Mouse (Mus musculus) kidney, embryonic 15.5 days (tissue): ENCODE data around the gene Psmd7. TPM values are rescaled to one million over a fixed set of nuclear protein-coding genes. Genes with fewer than 3 reads are reported as not detected.
A peak's percentile ranks its signal among the peaks of the same experiment; 100 is the strongest.

ENCODE experiments used
- ATAC-seq: fragments of 200-750 bp; cut with Nextera tagmentation; replicated peaks from 2 replicates; pipeline ENCODE4 v1.8.0; 2017; ENCODE audit warnings: moderate TSS enrichment; ENCODE audit not compliant: low FRiP score
- H3K27ac ChIP-seq: fragments of 300-500 bp; sonication (generic); 2 replicates; pipeline ENCODE4 v1.5.1; 2015; ENCODE audit warnings: mild to moderate bottlenecking, inconsistent platforms
- H3K27me3 ChIP-seq: fragments of 300-500 bp; sonication (generic); 2 replicates; pipeline ENCODE4 v1.6.1; 2015; ENCODE audit warnings: inconsistent platforms
- H3K36me3 ChIP-seq: fragments of 300-500 bp; sonication (generic); 2 replicates; pipeline ENCODE4 v1.6.1; 2015; ENCODE audit warnings: inconsistent platforms
- H3K4me1 ChIP-seq: fragments of 300-500 bp; sonication (generic); 2 replicates; pipeline ENCODE4 v1.6.1; 2015; ENCODE audit warnings: inconsistent platforms
- H3K4me2 ChIP-seq: fragments of 300-500 bp; sonication (generic); 2 replicates; pipeline ENCODE4 v1.6.1; 2015; ENCODE audit warnings: moderate library complexity, mild to moderate bottlenecking, inconsistent platforms
- H3K4me3 ChIP-seq: fragments of 300-500 bp; sonication (generic); replicated peaks from 2 replicates; pipeline ENCODE4 v1.5.1; 2015; ENCODE audit warnings: mild to moderate bottlenecking, inconsistent platforms
- H3K9ac ChIP-seq: fragments of 300-500 bp; sonication (generic); 2 replicates; pipeline ENCODE4 v1.6.1; 2015; ENCODE audit warnings: mild to moderate bottlenecking, inconsistent platforms
- H3K9me3 ChIP-seq: fragments of 300-500 bp; sonication (generic); replicated peaks from 2 replicates; pipeline ENCODE4 v1.6.1; 2016; ENCODE audit warnings: inconsistent platforms
- WGBS: fragments of 180-500 bp; shearing (Covaris S2); methylation state at CpG from one replicate; pipeline ENCODE4 v1.1.7; 2015; ENCODE audit warnings: mixed read lengths; 5-methylcytosine and 5-hydroxymethylcytosine counted together
- polyA plus RNA-seq: library from polyadenylated mRNA; unstranded; fragments of >200 nt; fragmentation: Nextera tagmentation; extraction: Ambion mirVana; gene quantifications from 2 replicates; pipeline ENCODE4 v1.2.1, GENCODE M21; 2015

Psmd7 gene
- polyA plus RNA-seq, 1 experiment from 2014 or later, result 256 TPM

DNA sequence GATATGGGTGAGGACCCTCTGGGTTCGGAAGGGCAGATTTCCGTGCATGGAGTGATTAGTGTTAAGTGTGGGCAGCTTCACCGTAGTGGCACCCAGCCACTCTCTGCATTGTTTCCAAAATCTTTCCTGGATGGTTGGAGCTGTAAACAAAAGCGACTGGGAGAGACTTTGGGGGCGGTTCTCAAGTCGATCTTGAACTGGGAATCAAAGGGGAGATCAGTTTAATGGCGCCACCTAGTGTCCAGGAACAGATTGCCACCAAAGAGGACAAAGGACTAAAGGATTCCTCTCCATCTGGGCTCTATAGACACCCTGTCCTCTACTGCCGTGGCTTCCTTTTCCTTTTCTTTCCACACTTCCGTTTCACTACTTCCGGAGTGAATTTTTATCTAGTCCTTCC lies 11.6 kb downstream of the Psmd7 start:
- peak overlapping the region; percentile 45; the same call in 1 of the 2 replicates for H3K9ac ChIP-seq
- 11% methylated on average over 10 of the region's 10 CpGs for WGBS
- H3K4me1 ChIP-seq, result peaks cover 4% of the 10 kb centered on the region
- H3K36me3 ChIP-seq, result peaks cover 41% of the 10 kb centered on the region
- H3K4me3 ChIP-seq, result peak overlapping the region; percentile 24
- ATAC-seq, result peak; percentile 77
- peak overlapping the region; percentile 48 for H3K4me2 ChIP-seq
- H3K27me3 ChIP-seq, result no peaks in the 10 kb centered on the region
- no peaks in the 10 kb centered on the region for H3K9me3 ChIP-seq
- peak overlapping the region; percentile 27; the same call in 1 of the 2 replicates for H3K27ac ChIP-seq

- 87% methylated on average over 3 of the region's 3 CpGs for WGBS
- Histone ChIP-seq H3K9me3 (no peaks in the 10 kb centered on the region), H3K4me2 (no peak overlapping the region), H3K27me3 (no peaks in the 10 kb centered on the region), H3K4me1 (peaks cover 4% of the 10 kb centered on the region), H3K27ac (no peak overlapping the region), H3K9ac (no peak overlapping the region), H3K36me3 (peaks cover 22% of the 10 kb centered on the region), H3K4me3 (no peak overlapping the region)
- ATAC-seq, result no peak
These were observed 13.5 kb downstream of the Psmd7 start for GRCm38 (mm10) chr8:107574771-107575170.

DNA sequence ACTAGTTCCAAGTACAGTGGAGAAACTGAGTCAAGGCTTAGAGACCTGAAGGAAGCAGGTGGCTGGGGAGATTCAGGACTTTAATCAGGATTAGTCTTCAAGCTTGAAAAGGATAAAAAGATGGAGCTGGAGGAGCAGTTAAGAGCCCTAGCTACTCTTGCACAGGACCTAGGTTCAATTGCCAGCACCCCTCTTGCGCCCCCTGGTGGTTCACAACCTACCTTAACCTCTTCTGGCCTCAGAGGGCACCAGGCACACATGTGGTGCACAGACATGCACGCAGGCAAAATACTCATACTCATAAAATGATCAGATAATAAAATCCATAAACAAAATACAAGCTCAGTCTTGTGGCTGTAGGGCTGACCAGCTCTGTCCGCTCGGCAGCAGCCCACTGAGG lies 15.8 kb downstream of the Psmd7 start:
- Histone ChIP-seq H3K4me2 (no peak overlapping the region), H3K4me3 (no peak overlapping the region), H3K27ac (no peak overlapping the region), H3K27me3 (no peaks in the 10 kb centered on the region), H3K36me3 (no peaks in the 10 kb centered on the region), H3K9ac (no peak overlapping the region), H3K9me3 (no peaks in the 10 kb centered on the region), H3K4me1 (peaks cover 4% of the 10 kb centered on the region)
- 60% methylated on average over 4 of the region's 4 CpGs for WGBS
- 0 out of 2 replicates have a peak, but pooled peaks have one; percentile 50 for ATAC-seq

- H3K4me1 ChIP-seq, result peaks cover 4% of the 10 kb centered on the region
- H3K36me3 ChIP-seq, result no peaks in the 10 kb centered on the region
- no peak overlapping the region for H3K9ac ChIP-seq
- ATAC-seq, result 0 out of 2 replicates have a peak, but pooled peaks have one; percentile 38
- no peaks in the 10 kb centered on the region for H3K27me3 ChIP-seq
- no peaks in the 10 kb centered on the region for H3K9me3 ChIP-seq
- peak overlapping the region; percentile 39; the same call in 1 of the 2 replicates for H3K27ac ChIP-seq
- no peak overlapping the region for H3K4me2 ChIP-seq
- no peak overlapping the region for H3K4me3 ChIP-seq
- WGBS, result 55% methylated on average over 7 of the region's 7 CpGs
These were observed 16.7 kb downstream of the Psmd7 start for GRCm38 (mm10) chr8:107571486-107572135.

- Histone ChIP-seq H3K27me3 (no peaks in the 10 kb centered on the region), H3K4me2 (no peak overlapping the region), H3K9me3 (no peaks in the 10 kb centered on the region), H3K4me3 (no peak overlapping the region), H3K4me1 (no peaks in the 10 kb centered on the region), H3K9ac (no peak overlapping the region), H3K27ac (no peak overlapping the region), H3K36me3 (no peaks in the 10 kb centered on the region)
- 78% methylated on average over 2 of the region's 2 CpGs for WGBS
- no peak for ATAC-seq
These were observed 17.2 kb downstream of the Psmd7 start for GRCm38 (mm10) chr8:107571046-107571445.

DNA sequence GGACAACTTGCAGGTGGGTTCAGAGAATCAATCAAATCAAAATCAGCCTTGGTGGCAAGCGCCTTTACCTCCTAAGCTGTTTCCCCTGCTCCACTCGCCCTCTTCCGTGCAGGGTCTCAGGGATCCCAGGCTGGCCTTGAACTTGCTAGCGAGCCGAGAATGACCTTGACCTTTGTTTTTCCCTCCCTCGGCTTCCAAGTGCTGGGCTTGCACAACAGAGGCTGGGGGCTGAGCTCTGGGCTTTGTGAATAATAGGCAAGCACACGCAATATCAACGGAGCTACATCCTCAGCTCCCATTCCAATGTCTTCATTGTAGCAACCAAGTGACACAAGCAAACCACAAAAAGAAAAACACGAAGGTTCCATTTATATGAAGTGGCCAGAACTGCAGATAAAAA lies 26.1 kb downstream of the Psmd7 start:
- H3K9me3 ChIP-seq, result no peaks in the 10 kb centered on the region
- H3K27me3 ChIP-seq, result no peaks in the 10 kb centered on the region
- no peak for ATAC-seq
- H3K36me3 ChIP-seq, result peaks cover 2% of the 10 kb centered on the region; the same call in 1 of the 2 replicates
- H3K4me3 ChIP-seq, result no peak overlapping the region
- H3K27ac ChIP-seq, result no peak overlapping the region
- H3K4me1 ChIP-seq, result peaks cover 36% of the 10 kb centered on the region
- no peak overlapping the region for H3K9ac ChIP-seq
- H3K4me2 ChIP-seq, result no peak overlapping the region
- WGBS, result 55% methylated on average over 9 of the region's 9 CpGs

- 27% methylated on average over 16 of the region's 16 CpGs for WGBS
- Histone ChIP-seq H3K27ac (0 out of 2 replicates have a peak overlapping the region, but pooled peaks have one; percentile 22), H3K4me3 (0 out of 2 replicates have a peak overlapping the region, but pooled peaks have one; percentile 5), H3K27me3 (no peaks in the 10 kb centered on the region), H3K9me3 (no peaks in the 10 kb centered on the region), H3K4me2 (peak overlapping the region; percentile 38), H3K9ac (no peak overlapping the region), H3K36me3 (peaks cover 7% of the 10 kb centered on the region; the same call in 1 of the 2 replicates), H3K4me1 (peaks cover 48% of the 10 kb centered on the region)
- ATAC-seq, result no peak
These were observed 27.3 kb downstream of the Psmd7 start for GRCm38 (mm10) chr8:107560820-107561536.

DNA sequence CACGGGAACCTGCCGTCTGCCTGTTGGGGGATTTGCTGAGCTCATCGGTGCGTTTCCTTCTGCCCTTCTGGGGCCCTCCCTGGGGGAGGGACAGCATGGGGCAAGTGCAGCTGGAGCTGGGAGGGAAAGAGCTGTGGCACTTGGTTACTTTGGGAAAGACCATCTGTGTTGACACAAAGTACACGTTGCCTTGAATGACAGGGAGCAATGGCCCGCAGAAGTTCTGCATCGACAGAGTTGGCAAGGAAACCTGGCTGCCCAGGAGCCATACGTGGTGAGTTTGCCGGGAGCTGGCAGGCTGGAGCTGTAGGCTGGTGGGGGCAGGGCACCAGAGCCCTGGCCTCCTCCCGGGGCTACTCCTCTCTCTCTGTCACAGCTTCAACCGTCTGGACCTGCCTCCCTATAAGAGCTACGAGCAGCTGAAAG lies 31.7 kb downstream of the Psmd7 start:
- no peak overlapping the region for H3K9ac ChIP-seq
- 20% methylated on average over 12 of the region's 12 CpGs for WGBS
- peak overlapping the region; percentile 83 for H3K27ac ChIP-seq
- no peaks in the 10 kb centered on the region for H3K9me3 ChIP-seq
- 0 out of 2 replicates have a peak overlapping the region, but pooled peaks have one; percentile 9 for H3K4me2 ChIP-seq
- no peaks in the 10 kb centered on the region for H3K27me3 ChIP-seq
- no peak overlapping the region for H3K4me3 ChIP-seq
- peak; percentile 86 for ATAC-seq
- H3K36me3 ChIP-seq, result peaks cover 25% of the 10 kb centered on the region
- H3K4me1 ChIP-seq, result peaks cover 50% of the 10 kb centered on the region

DNA sequence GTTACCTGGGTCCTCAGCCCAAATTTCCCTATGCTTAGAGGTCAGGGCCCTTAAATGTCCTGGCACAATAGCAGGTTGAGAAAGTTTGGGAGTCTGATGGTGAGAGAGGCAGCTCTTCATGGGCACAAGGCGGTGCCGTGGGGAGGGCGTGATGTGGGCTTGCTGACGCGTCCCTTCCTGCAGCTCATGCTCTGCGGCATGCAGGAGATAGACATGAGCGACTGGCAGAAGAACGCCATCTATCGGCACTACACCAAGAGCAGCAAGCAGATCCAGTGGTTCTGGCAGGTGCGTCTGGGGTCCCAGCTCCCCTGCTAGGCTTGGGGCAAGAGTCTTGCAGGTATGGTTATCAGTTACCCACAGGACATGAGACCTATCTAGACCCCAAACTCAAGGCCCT lies 33.0 kb downstream of the Psmd7 start:
- H3K27me3 ChIP-seq, result no peaks in the 10 kb centered on the region
- no peaks in the 10 kb centered on the region for H3K9me3 ChIP-seq
- H3K36me3 ChIP-seq, result peaks cover 34% of the 10 kb centered on the region
- no peak overlapping the region for H3K4me3 ChIP-seq
- no peak for ATAC-seq
- no peak overlapping the region for H3K4me2 ChIP-seq
- no peak overlapping the region for H3K9ac ChIP-seq
- H3K4me1 ChIP-seq, result peaks cover 38% of the 10 kb centered on the region
- no peak overlapping the region for H3K27ac ChIP-seq
- 92% methylated on average over 10 of the region's 10 CpGs for WGBS

GRCm38 (mm10) chr8:107552234-107552633 lies 36.0 kb downstream of the Psmd7 start:
- Histone ChIP-seq H3K36me3 (peaks cover 43% of the 10 kb centered on the region), H3K4me2 (no peak overlapping the region), H3K4me1 (peaks cover 26% of the 10 kb centered on the region), H3K27me3 (no peaks in the 10 kb centered on the region), H3K9me3 (no peaks in the 10 kb centered on the region), H3K27ac (peak overlapping the region; percentile 33; the same call in 1 of the 2 replicates), H3K4me3 (no peak overlapping the region), H3K9ac (no peak overlapping the region)
- ATAC-seq, result no peak
- WGBS, result 44% methylated on average over 6 of the region's 6 CpGs

- Histone ChIP-seq H3K27me3 (no peaks in the 10 kb centered on the region), H3K4me1 (peaks cover 18% of the 10 kb centered on the region), H3K4me2 (no peak overlapping the region), H3K4me3 (no peak overlapping the region), H3K9me3 (no peaks in the 10 kb centered on the region), H3K9ac (no peak overlapping the region), H3K27ac (no peak overlapping the region), H3K36me3 (peaks cover 39% of the 10 kb centered on the region)
- ATAC-seq, result no peak
- 88% methylated on average over 8 of the region's 8 CpGs for WGBS
These were observed 41.4 kb downstream of the Psmd7 start for GRCm38 (mm10) chr8:107546817-107547216.

DNA sequence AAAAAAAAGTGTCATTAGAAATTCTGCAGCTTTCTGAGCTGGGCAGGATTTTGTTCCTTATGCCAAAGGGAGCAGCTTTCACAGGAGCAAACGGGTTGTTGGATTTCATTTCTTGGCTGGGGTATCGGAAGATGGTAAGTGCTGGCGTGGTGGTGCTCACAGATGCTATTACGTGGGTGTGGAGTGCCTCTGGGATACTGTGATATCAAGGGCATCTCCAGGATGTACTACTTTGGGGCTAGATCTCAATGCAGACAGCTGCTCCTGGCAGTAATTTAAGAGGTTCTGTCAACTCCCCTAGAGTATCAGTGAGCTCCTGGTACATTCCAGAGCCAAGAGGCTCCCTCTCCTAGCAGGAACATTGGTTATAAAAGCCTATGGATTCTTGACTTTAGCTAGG lies 42.1 kb downstream of the Psmd7 start:
- 83% methylated on average over 4 of the region's 4 CpGs for WGBS
- no peak overlapping the region for H3K9ac ChIP-seq
- peaks cover 39% of the 10 kb centered on the region for H3K36me3 ChIP-seq
- no peak overlapping the region for H3K27ac ChIP-seq
- no peaks in the 10 kb centered on the region for H3K27me3 ChIP-seq
- no peak overlapping the region for H3K4me2 ChIP-seq
- peaks cover 18% of the 10 kb centered on the region for H3K4me1 ChIP-seq
- no peak overlapping the region for H3K4me3 ChIP-seq
- no peaks in the 10 kb centered on the region for H3K9me3 ChIP-seq
- no peak for ATAC-seq
